Mouse (Mus musculus) spleen, postnatal 10 days (tissue): ENCODE data around the gene Pard3b.
"Not testable (repeated sequence)": the region's sequence is repeated elsewhere in the genome, so short reads cannot be mapped to it uniquely, and the experiment has no call there.

Experiments used
- DNase-seq, 2 experiments: peaks; one replicate each; pipeline ENCODE4 v3.0.0; 2021 to 2022; ENCODE audit warnings: low spot score in 2 of 2

Pard3b gene

DNA sequence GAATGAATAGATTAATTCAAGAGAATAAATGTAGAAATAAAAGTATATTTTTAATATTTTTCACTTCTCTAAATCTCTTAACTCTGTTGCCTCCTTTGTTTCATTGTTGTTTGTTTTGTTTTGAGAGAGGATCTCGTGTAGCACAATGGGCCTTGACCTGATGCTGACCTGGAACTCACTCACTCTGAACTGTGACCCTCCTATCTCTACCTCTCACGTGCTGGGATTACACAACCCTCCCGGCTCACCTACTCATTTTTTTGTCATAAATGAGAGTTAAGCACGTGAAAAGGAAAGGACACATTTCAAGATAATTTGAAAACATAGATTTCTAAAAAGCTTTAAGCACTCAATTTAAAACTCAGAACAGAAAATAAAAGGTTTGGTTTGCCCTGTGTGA, 928.0 kb downstream of the Pard3b start:
- DNase-seq: no peak

DNA sequence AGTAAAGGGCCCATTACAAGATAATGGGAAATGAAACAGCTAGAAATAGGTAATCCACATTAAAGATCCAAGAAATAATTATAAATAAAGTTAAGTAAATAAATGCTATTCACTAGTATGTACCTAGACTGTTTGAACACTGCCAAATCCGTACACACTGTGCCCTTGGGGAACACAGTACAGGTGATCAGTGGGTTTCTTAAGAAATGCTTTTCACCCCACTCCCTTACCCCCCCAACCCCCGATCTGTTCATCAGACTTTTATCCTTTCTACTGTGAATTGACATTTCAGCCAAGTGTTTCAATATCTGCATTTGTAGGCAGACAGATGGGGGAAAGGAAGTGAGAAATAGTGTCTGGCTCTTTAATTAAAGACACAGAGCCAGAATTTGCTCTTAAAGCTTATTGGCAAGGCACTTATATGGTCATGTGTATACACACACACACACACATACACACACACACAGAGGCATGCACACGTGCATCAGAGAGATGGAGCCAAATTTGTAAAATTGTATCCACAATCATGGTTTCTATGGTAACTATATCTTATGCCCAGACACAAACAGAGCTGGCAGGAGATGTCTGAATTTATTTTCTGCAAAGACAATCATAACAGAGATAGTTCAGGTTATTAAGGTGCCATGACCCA, 938.4 kb downstream of the Pard3b start:
- DNase-seq: no peak

DNA sequence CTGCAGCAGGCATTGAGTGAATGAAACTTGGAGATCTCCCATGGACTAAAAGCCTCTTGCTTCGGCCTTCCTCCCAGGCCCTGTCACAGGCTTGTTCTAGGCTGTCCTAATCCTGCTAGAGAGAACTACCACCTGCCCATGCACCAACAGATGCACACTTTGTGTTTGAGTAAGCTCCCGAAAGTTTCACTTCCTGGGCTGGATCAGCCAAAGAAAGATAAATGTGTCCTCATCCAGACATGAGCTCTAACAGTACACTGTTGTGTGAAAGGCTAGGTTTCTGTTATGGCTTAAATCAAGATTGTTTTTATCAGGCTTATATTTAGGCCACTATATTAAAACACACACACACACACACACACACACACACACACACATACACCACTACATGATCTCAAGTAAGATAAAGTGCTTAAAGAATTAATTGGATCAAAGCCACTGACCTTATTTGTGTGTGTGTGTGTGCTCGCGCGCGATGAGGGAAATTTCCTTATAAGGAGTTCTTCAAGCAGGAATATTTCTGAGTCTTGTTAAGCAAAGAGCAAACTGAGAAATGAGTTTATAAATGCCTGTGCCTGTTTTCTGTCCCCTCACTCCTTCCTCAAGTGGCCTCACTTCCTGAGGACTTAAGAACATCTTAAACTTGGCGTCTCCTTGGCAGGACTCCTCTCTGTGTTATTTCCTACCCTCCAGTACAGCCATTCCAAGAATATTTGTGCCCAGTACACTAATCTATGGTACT, 940.6 kb downstream of the Pard3b start:
- no peak for DNase-seq

DNA sequence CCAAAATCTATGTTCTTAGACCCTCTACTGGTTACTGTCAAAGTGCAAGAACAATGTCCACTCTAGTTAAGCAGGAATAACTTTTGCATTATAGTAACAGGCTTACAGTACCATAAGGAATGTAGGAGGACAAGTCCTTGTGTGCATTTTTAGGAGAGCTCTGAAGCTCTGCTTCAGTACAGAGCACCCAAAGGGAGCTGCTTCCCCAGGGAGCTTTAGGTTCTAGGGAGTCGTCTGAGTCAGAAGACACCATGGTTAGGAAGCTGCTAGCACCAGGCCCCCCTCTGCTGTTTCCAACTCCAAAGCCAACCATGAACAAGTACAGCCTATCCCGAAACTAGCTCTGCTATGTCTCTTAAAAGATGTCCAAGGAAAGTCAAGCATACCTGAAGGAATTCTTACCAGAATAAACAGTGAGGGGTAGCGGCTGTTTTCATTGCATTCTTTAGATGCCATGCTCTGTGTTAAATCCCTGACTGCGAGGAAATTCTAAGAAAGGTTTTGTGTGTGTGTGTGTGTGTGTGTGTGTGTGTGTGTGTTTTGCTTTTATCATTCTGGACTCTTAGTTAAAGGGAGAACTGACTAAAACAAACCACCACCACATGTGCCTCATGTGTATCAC, 941.8 kb downstream of the Pard3b start:
- DNase-seq: no peak

DNA sequence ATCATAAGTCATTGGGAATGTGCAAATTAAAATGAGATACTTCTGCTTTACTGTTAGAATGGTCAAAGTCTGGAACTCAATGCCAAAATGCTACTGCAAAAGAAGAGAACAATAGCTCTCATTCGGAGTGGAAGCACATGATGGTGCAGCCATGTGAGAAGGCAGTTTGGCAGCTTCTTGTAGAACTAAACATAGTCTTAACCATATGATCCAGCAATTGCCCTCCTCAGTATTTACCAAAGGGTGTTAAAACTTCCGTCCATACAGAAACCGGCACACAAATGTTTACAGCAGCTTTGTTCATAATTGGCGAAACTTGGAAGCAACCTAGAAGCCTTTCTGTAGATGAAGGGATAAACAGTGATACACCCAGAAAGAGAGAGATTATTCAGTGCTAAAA, 943.9 kb downstream of the Pard3b start:
- DNase-seq: no peak

DNA sequence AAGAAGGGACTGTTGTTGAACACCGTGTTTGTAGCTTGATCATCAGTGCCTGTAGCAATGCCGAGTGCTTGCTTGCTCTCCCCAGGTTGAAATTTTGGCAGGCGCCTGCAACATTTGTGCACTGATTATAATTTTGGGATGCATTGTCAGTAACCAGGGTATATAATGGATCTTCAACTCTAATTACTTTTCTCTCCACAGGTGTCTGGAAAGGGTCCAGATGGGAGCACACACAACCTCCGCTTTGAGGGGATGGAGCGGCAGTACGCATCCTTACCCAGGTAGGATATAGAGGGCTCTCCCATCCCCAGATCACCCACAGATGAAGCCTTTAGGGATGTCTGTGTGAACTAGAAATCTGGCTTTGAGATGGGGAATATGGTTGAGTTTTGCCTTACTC, 948.9 kb downstream of the Pard3b start:
- no peak for DNase-seq

DNA sequence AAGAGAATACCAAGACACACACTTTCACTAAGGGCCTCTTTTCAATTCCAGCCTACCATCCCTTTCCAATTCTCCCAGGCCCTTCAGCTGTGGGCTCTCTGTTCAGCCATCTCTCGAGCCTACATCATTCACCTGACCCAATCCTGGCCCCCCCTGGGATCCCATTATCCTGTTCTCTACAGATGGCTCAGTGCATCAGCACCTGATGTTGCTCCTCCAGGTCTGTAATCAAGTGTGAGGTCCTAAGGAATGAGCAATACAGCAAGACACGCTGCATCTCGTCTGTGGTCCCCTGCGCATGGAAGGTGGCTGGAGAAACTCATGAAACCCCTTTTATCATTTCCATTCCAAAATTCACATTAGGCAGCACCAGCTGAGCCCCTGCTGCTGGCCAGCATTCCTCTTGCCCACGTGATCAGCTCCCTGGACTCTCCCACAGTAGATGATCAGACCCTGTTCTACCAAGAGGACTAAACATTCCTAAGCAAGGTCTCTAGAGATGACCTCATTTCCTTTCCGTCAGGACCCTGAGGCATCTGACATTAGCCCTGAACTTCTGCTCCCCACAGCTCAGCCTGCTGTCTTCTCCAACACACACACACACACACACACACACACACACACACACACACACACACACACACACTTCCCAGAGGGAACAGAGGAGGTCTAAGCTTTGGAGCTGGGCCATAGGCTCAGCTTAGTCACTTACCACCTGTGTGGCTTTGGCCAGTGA, 952.8 kb downstream of the Pard3b start:
- DNase-seq: no peak

DNA sequence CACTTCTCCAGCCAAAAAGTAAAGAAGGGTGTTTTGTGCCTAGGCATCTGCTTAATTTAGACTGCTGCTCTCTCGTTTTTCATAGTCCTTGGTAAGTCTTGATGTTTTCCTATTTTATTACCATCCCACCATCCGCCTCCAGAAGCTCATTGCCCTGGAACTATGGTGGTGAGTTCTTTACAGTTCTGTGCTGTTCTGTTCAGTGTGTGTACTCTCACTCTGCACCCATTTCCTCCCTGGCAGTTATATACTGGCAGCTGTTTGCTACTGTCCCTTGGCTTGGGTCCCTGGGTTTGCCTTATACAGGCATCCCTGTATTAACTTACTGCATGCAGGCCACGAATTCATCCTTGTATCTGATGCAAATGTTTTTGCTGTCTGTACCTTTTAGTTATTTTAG, 956.8 kb downstream of the Pard3b start:
- no peak for DNase-seq

DNA sequence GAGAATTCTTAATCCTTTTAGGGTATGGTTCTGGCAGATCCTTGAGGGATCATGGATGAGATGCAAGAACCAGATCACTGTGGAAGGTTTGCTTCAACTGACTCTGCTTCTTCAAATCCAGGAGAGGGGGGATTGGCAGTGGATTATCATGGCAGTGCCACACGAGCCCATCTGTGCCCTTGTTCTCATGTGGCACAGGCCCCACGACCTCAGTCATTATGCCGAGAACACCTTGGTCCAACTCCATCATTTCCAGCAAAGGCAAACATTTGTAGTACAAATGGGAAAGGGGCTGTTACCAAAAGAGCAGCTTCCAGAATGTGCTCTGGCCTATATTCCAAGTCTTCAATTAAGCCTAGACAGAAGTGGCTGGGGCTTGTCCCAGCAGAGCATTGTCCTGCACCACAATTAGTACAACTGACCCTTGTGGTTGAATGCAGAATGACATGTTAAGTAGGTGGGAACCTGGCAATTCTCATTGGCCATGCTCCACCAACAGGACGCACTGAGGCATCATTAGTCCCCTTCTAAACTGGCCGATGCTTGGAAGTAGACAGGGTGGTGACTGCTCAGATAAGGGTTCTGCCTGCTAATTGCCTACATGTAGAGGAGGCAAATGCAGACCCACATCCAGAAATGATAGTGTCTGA, 959.3 kb downstream of the Pard3b start:
- DNase-seq: no peak

DNA sequence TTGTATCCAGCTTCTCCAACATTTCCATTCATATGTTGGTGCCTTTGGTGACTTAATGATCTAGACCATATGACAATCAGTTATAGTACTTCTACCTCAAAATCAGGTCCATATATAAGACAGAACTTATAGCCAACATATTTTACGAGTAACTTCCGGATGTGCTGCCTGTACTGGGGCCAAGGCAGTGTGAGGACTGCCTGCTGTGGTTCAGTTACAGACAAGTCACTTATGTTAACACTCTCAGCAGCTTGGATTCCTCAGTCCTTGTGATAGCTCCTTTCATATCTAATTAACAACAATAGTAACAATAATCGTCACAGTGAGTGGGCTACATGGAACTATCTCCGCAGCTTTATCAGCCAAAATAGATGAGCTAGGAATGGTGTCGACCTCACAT, 959.9 kb downstream of the Pard3b start:
- DNase-seq: no peak

DNA sequence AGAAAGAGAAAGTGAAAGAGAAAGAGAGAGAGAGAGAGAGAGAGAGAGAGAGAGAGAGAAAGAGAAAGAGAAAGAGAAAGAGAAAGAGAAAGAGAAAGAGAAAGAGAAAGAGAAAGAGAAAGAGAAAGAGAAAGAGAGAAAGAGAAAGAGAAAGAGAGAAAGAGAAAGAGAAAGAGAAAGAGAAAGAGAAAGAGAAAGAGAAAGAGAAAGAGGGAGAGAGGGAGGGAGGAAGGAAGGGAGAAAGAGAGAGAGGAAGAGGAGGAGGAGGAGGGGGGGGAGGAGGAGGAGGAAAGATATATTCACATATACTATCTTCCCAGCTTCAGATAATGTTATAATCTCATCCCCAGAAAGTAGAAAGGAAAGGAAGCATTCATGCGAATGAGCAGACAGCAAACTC, 966.0 kb downstream of the Pard3b start:
- not testable (repeated sequence) for DNase-seq

DNA sequence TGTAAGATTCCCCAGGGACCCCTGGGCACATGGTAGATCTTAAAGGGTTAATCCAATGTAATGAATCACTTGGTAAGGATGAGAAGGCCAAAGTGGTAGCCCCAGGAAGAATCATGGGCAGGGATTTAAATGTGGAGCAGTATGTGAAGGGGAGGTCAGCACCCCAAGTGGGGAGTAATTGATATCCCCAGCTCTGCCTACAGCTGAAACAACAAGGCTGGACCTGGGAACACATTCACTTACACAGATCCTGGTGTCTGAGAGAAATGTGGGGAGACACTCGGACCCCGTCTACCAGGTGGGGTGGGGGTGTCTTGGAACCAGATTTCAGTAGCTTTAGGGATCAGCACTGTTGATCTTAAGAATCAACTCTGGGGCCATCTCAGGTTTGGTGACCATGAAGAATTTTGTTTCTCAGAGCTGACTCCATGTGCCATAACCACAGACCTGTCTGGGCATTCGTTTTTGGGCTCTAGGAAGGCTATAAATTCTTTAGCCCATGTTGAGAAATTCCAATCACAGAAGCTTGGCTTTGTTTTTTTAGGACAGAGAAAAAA, 979.6 kb downstream of the Pard3b start:
- no peak for DNase-seq

DNA sequence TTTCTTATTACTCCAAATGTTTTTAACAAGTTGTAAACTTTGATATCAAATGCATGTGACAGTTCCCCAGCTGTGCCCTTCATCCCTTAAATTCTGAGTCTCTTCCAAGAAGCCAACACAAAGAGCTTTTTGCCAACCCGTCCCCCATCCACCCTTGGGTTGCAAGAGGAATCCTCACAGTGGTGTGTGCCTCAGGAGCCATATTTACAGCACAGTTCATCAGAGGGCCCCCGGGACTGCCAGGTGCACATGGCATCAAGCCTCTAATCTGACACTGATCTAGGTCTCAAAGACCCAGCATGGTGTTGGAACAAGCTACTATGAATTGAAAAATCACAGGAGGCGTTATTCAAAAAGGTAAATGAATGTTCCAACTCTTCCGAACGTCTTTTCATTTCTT, 980.8 kb downstream of the Pard3b start:
- DNase-seq: no peak

DNA sequence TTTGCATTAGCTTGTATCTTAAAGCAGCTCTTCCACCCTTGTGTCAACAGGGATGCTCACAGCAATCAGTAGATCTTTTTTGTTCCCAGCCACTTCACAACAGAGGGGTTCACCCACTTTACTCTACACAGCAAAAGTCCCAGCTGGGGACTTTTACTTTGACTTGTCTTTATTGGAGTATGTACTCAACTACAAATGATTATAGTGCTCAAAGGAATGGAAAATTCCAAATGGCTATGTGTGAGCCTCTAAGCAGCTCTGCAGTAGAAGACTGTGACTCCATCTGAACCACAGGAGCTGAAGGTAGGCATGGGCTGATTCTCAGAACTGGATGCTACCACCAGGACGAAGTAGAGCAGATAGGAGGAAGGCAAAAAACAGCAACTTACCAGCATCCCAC, 983.8 kb downstream of the Pard3b start:
- no peak for DNase-seq

DNA sequence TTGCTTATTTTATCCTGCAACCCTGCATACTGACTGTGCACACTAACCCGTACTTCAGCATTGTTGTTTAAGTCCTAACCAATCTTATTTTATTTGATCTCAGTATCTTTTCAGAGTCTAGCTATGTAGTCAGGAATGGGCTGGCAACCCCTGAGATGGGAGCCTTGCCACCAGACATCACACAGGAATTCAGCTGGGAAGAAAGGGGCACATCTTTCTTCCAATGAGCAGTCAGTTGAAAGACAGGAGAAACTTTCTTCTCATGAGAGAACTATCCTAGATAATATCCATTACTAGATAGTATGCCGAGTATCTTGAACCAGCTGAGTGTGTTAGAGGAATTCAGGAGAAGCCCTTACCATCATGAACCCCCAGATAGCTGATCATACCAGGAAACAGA, 985.5 kb downstream of the Pard3b start:
- no peak for DNase-seq

DNA sequence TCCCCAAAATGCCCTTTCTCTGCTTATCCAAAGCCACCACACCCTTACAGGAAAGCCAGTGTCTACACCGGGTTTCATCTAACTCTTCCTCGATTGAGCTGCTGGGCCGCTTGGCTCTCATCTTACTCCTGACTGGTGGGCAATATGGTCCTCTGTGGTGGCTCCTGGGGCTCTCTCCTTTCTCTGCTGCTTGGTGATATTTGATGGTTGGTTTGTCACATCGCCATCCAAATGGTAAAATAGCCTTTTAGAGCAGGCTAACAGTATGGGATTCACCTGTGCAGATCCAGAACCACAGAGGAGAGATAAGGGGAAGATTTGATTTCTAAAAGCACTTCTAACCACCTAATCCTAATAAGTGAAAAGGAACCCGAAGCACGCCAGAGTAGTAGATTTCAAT, 986.2 kb downstream of the Pard3b start:
- no peak for DNase-seq

DNA sequence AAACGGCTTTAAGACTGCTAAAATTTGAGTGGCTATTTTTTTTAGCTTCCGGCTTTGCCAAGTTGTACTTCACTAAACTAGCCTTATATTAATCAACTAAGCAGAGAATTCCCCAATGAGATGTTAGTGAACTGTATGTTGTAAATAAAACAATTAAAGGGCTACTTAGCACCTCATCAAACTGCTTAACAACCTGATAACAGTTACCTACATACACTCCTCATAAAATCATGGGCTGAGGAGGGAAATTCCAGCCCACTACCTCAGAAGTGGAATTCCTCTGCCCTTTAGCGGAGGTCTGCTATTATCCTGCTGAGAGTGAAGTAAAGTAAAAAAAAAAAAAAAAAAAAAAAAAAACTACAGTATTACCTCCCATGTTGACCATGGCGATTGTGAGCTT, 986.7 kb downstream of the Pard3b start:
- no peak for DNase-seq

DNA sequence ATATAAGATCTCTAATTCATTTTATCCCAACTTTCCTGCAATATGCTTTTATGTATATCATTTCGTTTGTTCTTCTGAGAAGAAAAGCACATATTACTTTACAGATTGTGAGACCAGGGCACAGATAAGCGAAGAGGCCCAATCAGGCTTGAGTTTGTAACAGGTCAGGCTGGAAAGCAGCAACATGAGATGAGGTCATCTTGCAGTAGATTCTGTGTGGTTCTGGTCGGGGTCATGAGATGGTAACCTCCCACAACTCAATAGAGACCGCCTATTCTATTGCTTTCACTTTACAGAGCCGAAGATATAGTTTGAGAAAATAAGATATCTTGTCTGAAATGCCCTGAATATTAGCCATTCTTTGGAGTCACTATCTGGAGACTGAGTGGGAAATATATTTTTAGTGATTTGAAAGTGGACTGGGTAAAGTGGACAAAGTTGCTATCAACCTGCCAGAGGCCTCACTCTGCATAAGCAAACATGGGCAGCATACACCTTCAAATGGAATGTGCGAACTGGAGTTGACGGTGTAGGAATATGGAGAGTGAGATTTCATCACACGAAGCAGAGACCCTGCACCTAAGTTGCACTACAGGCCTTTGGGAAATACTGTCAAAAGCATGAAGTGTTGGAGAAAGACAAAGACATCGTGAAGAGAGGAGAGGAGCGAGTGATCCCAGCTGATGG, 987.3 kb downstream of the Pard3b start:
- DNase-seq: no peak

DNA sequence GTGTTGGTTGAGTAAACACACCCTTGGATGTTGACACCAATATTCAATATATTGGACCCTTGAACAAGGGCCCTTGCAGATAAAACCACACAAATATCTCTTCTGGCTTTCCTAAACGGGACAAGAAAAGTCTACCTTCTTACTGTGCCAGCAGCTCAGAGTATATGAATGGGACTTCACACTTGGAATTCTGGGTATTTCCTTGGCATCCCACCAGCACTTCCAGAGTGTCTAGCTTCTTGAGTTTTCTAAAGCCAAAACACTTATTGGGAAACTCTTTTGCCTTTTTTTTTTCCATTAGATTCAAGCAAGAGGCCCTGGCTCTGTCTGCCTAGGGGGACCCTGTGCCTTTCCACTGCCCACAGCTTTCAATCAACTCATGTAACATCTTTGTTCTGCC, 991.3 kb downstream of the Pard3b start:
- DNase-seq: no peak

DNA sequence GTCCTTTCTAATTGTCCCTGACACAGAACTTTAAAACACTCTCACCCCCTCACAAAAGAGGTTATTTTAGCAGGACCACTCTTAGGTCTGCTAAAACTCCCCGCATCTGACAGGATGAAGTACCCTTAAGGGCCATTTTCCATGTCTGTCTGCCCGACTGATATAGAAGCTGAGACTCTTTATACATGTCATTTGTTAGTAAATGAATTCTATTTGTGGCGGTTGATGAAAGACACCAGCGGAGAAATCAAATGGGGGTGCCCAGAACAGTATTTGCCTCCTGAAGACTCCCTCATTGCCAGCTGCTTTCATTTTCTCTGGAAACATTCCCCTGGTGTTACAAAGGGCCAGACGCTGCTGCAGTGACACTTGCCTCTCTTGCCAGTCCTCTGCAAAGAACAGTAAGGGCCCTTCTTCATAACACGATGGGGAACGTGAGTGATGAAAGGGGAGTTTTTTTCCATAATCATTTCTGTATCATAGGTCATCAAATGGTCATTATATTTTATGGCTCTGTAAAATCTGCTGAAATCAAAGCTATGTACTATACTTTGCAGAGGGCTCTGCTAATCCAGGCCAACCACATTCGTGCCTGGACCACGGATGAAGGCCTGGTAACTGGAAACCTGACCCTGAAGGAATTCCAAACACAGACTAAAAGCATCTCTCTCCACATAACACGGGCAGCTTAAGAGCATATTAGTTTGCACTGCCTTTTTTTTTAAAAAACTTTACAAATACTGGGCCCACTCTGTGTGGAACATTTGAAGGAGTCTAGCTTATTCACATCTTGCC, 993.1 kb downstream of the Pard3b start:
- no peak for DNase-seq
